Mouse (Mus musculus): ENCODE measurements around the gene Nxf3. TPM values are rescaled to one million over a fixed set of nuclear protein-coding genes. Genes with fewer than 3 reads are reported as not detected.
A peak's percentile ranks its signal among the peaks of the same experiment; 100 is the strongest.
"Not testable (repeated sequence)": the region's sequence is repeated elsewhere in the genome, so short reads cannot be mapped to it uniquely, and the experiment has no call there.

The Nxf3 gene
- total RNA-seq (2021): not detected
- not detected in 2 replicates for polyA plus RNA-seq (2012; rRNA removed)
- long read RNA-seq: 0 reads

GRCm38 (mm10) chrX:136085155-136085554, at the start of gene Nxf3:
TSS of gene Nxf3 (minus strand) at chrX:136085255.
- DNase-seq: no peak

- DNase-seq: peak; percentile 19
Measured at GRCm38 (mm10) chrX:136127744-136128064, 42.6 kb upstream of the Nxf3 start.

GRCm38 (mm10) chrX:136127038-136127743, 42.1 kb upstream of the Nxf3 start:
- no peak for DNase-seq

GRCm38 (mm10) chrX:136115419-136115961, 30.4 kb upstream of the Nxf3 start:
- peak; percentile 17 for DNase-seq

GRCm38 (mm10) chrX:136115015-136115414, 30.0 kb upstream of the Nxf3 start:
- no peak for DNase-seq

- peak; percentile 18 for DNase-seq
Measured at GRCm38 (mm10) chrX:136107942-136108341, 22.9 kb upstream of the Nxf3 start.

GRCm38 (mm10) chrX:136104724-136105088, 19.7 kb upstream of the Nxf3 start:
- no peak for DNase-seq

- DNase-seq: no peak
Measured at GRCm38 (mm10) chrX:136104046-136104723, 19.1 kb upstream of the Nxf3 start.

- DNase-seq: no peak
Measured at GRCm38 (mm10) chrX:136094421-136094820, 9.4 kb upstream of the Nxf3 start.

GRCm38 (mm10) chrX:136092497-136093279, 7.6 kb upstream of the Nxf3 start:
- DNase-seq: no peak

- DNase-seq: not testable (repeated sequence)
Measured at GRCm38 (mm10) chrX:136068020-136068419, 17.0 kb downstream of the Nxf3 start, which contains the start of gene Bex2. TSS of gene Bex2 (minus strand) at chrX:136068236.

- not testable (repeated sequence) for DNase-seq
Measured at GRCm38 (mm10) chrX:136067201-136067991, 17.7 kb downstream of the Nxf3 start.

GRCm38 (mm10) chrX:136060698-136061097, 24.4 kb downstream of the Nxf3 start:
- DNase-seq: no peak

- no peak for DNase-seq
Measured at GRCm38 (mm10) chrX:136051219-136051618, 33.8 kb downstream of the Nxf3 start.

GRCm38 (mm10) chrX:136047528-136047927, 37.5 kb downstream of the Nxf3 start:
- DNase-seq: peak; percentile 40

- DNase-seq: no peak
Measured at GRCm38 (mm10) chrX:136043726-136044125, 41.3 kb downstream of the Nxf3 start.

- DNase-seq: peak; percentile 27
Measured at GRCm38 (mm10) chrX:136032799-136033763, 52.0 kb downstream of the Nxf3 start, which contains the start of gene Arxes1. TSS of gene Arxes1 (plus strand) at chrX:136033367.

GRCm38 (mm10) chrX:136030331-136030730, 54.7 kb downstream of the Nxf3 start:
- DNase-seq: no peak

All from adrenal gland, adult 2 months (tissue).